Mouse (Mus musculus): Measurements from ENCODE around the gene Pbx1. TPM values are rescaled to one million over a fixed set of nuclear protein-coding genes. Genes with fewer than 3 reads are reported as not detected.

Gene Pbx1
- total and polyA plus RNA-seq, 3 experiments: 0.10 TPM; not detected in 2

GRCm38 (mm10) chr1:168391617-168392499, 40.2 kb downstream of the Pbx1 start:
- Histone ChIP-seq H3K27ac (ENCODE audit: control insufficient read depth, low read depth, low read length) (no peak overlapping the region), H3K4me1 (ENCODE audit: control insufficient read depth in 1 of 2, insufficient read depth in 2 of 2, low read length in 2 of 2) (no peaks in the 10 kb centered on the region), H3K9ac (ENCODE audit: control insufficient read depth, low read depth, low read length, poor library complexity, severe bottlenecking) (no peak overlapping the region), H3K27me3 (ENCODE audit: control insufficient read depth in 1 of 2, insufficient read depth in 2 of 2, low read length in 2 of 2) (no peaks in the 10 kb centered on the region), H3K36me3 (ENCODE audit: control insufficient read depth in 1 of 2, insufficient read depth in 2 of 2, low read length in 2 of 2) (no peaks in the 10 kb centered on the region), H3K4me3 (ENCODE audit: control insufficient read depth in 1 of 2, insufficient read depth in 1 of 2, low read depth in 2 of 2, low read length in 2 of 2) (no peak overlapping the region), H3K79me2 (ENCODE audit: control insufficient read depth, insufficient read depth, low read length, poor library complexity) (no peaks in the 10 kb centered on the region), H3K9me3 (replicated peaks; ENCODE audit: insufficient read depth, low read length) (no peaks in the 10 kb centered on the region)
- no peak for TF ChIP-seq MYC (IDR thresholded peaks at IDR 0.05; ENCODE audit: low read depth, low read length)
- TF ChIP-seq POLR2AphosphoS5 (IDR thresholded peaks at IDR 0.05; ENCODE audit: borderline replicate concordance, low read depth, low read length): no peak
- TF ChIP-seq MAFK (IDR thresholded peaks at IDR 0.05; ENCODE audit: borderline replicate concordance, low read depth, low read length): no peak
- no peak for TF ChIP-seq JUND (IDR thresholded peaks at IDR 0.05; ENCODE audit: low read depth, low read length)
- no peak for TF ChIP-seq MEF2A (IDR thresholded peaks at IDR 0.05; ENCODE audit: extremely low read depth, insufficient replicate concordance, low read depth, low read length, poor library complexity, severe bottlenecking)
- no peak for TF ChIP-seq BHLHE40 (IDR thresholded peaks at IDR 0.05; ENCODE audit: borderline replicate concordance, low read depth, low read length)
- no peak for TF ChIP-seq POLR2A (IDR thresholded peaks at IDR 0.05; ENCODE audit: control insufficient read depth in 1 of 2, insufficient read depth in 1 of 2, low read depth in 1 of 2, low read length in 2 of 2, poor library complexity in 1 of 2)
- TF ChIP-seq ZMIZ1 (IDR thresholded peaks at IDR 0.05; ENCODE audit: low read depth, low read length): no peak
- no peak for TF ChIP-seq CTCF (IDR thresholded peaks at IDR 0.05 in 2 of 3, conservative IDR thresholded peaks at IDR 0.05 in 1 of 3; ENCODE audit: control insufficient read depth in 1 of 3, insufficient read depth in 1 of 3, low read depth in 2 of 3, low read length in 3 of 3, poor library complexity in 1 of 3, severe bottlenecking in 1 of 3)
- no peak for TF ChIP-seq NRF1 (IDR thresholded peaks at IDR 0.05; ENCODE audit: insufficient read depth, low read depth, low read length, poor library complexity, severe bottlenecking)
- no peak for TF ChIP-seq MXI1 (IDR thresholded peaks at IDR 0.05; ENCODE audit: low read depth, low read length)
- TF ChIP-seq MAX (IDR thresholded peaks at IDR 0.05; ENCODE audit: low read length): no peak
- no peak for TF ChIP-seq ZNF384 (IDR thresholded peaks at IDR 0.05; ENCODE audit: low read depth, low read length)
- no peak for TF ChIP-seq ETS1 (IDR thresholded peaks at IDR 0.05; ENCODE audit: low read depth, low read length)
- no peak for TF ChIP-seq EP300 (IDR thresholded peaks at IDR 0.05; ENCODE audit: low read depth in 1 of 2, low read length in 2 of 2)
- DNase-seq (ENCODE audit: low read depth, low spot score): no peak

- no peaks in the 10 kb centered on the region for H3K4me1 ChIP-seq (ENCODE audit: control insufficient read depth in 1 of 2, insufficient read depth in 2 of 2, low read length in 2 of 2)
- no peaks in the 10 kb centered on the region for H3K27me3 ChIP-seq (ENCODE audit: control insufficient read depth in 1 of 2, insufficient read depth in 2 of 2, low read length in 2 of 2)
- H3K9me3 ChIP-seq (replicated peaks; ENCODE audit: insufficient read depth, low read length): no peaks in the 10 kb centered on the region
- no peaks in the 10 kb centered on the region for H3K79me2 ChIP-seq (ENCODE audit: control insufficient read depth, insufficient read depth, low read length, poor library complexity)
- H3K27ac ChIP-seq (ENCODE audit: control insufficient read depth, low read depth, low read length): no peak overlapping the region
- no peaks in the 10 kb centered on the region for H3K36me3 ChIP-seq (ENCODE audit: control insufficient read depth in 1 of 2, insufficient read depth in 2 of 2, low read length in 2 of 2)
- TF ChIP-seq ZMIZ1 (IDR thresholded peaks at IDR 0.05; ENCODE audit: low read depth, low read length): no peak
- no peak for TF ChIP-seq TCF12 (IDR thresholded peaks at IDR 0.05; ENCODE audit: low read depth, low read length)
- TF ChIP-seq NELFE (IDR thresholded peaks at IDR 0.05; ENCODE audit: low read depth, low read length): no peak
- no peak for TF ChIP-seq RAD21 (IDR thresholded peaks at IDR 0.05; ENCODE audit: low read depth, low read length)
- no peak for TF ChIP-seq CHD1 (IDR thresholded peaks at IDR 0.05; ENCODE audit: low read depth, low read length)
- TF ChIP-seq POLR2AphosphoS5 (IDR thresholded peaks at IDR 0.05; ENCODE audit: borderline replicate concordance, low read depth, low read length): no peak
- TF ChIP-seq GABPA (IDR thresholded peaks at IDR 0.05; ENCODE audit: low read depth, low read length): no peak
- no peak for TF ChIP-seq E2F4 (IDR thresholded peaks at IDR 0.05; ENCODE audit: borderline replicate concordance, low read depth, low read length)
- no peak for TF ChIP-seq POLR2A (IDR thresholded peaks at IDR 0.05; ENCODE audit: control insufficient read depth in 1 of 2, insufficient read depth in 1 of 2, low read depth in 1 of 2, low read length in 2 of 2, poor library complexity in 1 of 2)
- no peak for TF ChIP-seq MXI1 (IDR thresholded peaks at IDR 0.05; ENCODE audit: low read depth, low read length)
- no peak overlapping the region for H3K9ac ChIP-seq (ENCODE audit: control insufficient read depth, low read depth, low read length, poor library complexity, severe bottlenecking)
- DNase-seq (ENCODE audit: low read depth, low spot score): no peak
- no peak overlapping the region for H3K4me3 ChIP-seq (ENCODE audit: control insufficient read depth in 1 of 2, insufficient read depth in 1 of 2, low read depth in 2 of 2, low read length in 2 of 2)
Observed at GRCm38 (mm10) chr1:168390748-168391147, 41.3 kb downstream of the Pbx1 start.

Data from MEL (cell line).